Mouse (Mus musculus) spleen, postnatal 10 days (tissue): ENCODE measurements around the gene Trim72.
"Not testable (repeated sequence)": the region's sequence is repeated elsewhere in the genome, so short reads cannot be mapped to it uniquely, and the experiment has no call there.

Source experiments
- DNase-seq, 2 experiments: peaks; one replicate each; pipeline ENCODE4 v3.0.0; 2021 to 2022; ENCODE audit warnings: low spot score in 2 of 2

Trim72 gene

DNA sequence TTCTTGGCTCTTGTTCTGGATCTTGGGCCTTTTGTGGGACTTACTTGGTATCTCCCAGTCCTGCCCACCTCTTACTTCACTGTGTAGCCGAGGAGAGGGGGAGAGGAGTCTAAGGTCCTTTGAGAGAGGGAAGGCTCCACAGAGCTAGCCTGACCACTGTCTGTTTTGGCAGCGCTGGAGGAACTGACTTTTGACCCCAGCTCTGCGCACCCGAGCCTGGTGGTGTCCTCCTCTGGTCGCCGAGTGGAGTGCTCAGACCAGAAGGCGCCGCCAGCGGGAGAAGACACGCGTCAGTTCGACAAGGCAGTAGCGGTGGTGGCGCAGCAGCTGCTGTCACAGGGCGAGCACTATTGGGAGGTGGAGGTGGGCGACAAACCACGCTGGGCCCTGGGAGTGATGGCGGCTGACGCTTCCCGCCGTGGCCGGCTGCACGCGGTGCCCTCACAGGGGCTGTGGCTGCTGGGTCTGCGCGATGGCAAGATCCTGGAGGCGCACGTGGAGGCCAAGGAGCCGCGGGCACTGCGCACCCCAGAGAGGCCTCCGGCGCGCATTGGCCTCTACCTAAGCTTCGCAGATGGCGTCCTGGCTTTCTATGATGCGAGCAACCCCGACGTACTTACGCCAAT lies 6.1 kb downstream of the Trim72 start:
- no peak for DNase-seq

DNA sequence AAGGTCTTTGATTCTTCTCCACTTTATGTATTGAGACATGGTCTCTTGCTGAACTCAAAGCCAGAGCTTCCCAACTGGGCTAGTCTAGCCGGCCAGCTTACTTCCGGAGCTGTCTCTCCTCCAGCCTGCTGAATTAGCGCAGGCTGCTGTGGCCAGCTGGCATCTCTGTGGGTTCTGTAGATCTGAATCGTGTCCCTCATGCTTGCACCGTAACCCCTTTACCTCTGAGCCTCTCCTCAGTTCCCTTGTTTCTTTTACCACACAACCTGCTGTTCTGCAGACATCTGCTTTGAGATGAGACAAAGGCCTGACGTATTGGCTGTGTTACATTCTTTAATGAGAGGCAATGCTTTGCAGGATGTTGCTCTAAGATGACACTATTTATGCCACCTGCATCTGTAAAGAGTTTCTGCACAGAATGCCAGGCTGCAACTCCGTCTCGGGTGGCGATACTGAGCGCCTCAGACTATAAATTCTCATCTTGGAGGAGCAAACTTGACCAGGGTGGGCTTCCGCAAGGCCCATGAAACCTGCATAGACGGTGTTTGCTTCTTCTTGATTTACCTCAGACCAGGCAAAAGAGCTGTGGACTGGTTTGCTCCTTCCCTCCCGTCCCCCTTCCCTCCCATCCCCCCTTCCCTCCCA lies 8.5 kb downstream of the Trim72 start:
- DNase-seq: no peak

DNA sequence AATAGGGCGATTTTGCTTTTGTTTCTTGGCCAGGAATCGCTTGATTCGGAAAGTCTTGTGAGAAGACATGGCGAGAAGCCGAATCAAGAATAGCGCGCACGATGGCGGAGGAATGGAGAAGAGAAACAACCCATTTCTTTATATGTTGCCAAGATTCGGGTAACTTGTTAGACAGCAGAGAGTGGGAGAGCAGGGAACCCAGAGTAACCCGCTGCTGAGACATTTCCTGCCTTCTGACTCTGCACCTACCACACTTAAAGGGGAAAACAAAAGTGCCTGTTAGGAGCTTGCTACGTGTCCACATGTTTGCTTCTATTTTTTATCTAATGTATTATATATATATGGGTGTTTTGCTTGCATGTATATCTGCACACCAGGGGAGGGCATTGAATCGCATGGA lies 9.4 kb downstream of the Trim72 start:
- no peak for DNase-seq

DNA sequence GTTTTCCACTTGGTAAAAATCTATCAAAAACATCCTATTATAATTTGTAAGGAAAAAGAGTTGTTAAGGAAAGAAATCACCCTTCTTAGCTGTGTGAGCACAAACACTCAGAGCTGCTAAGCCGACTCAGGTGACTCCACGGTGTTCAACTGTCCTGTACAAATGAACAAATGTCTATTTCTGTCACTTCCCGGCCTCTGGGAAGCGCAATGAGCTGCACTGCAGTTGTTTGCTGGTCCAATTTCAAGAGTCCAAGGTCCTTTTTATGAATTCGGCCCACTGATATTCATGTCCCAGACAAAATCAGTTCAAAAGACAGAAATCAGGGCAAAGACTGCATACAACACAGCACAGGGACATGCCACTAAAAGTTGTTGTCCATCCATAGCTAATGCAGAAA lies 12.4 kb downstream of the Trim72 start:
- not testable (repeated sequence) for DNase-seq

DNA sequence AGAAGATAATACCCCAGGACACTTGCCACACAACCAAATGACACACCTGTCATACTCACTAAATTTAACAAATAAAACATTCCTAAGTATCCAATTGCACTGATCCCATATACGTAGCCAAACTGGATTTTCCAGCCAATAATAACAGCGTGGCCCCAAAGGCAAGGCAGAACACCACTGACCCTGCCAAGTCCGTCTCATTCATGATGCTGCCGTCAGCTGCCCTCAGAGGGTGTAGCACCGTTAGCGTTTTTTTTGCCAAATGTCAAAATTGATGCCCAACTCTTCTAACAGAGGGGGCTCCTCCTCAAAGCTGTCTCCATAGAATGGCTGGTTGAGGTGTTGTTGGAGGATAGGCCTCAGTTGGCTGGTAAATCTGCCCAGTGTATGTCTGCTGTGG lies 12.9 kb downstream of the Trim72 start:
- no peak for DNase-seq

DNA sequence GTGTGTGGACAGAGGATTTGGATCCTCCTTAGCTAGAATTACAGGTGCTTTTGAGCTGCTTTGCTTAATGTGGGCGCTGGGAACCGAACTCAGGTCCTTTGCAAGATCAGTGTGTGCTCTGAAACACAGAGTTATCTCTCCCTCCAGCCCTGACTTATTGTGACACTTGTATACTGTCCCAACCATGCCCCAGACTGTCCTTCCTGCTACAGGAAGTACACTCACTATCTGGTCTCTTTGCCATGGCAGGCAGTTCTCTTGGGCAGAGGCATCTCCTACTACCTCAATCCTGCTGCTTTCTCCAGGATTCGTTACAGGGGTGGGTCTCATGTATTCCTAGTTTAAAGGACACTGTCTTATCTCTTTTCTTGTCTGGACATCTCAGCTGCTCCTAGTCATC lies 14.5 kb downstream of the Trim72 start:
- DNase-seq: no peak

DNA sequence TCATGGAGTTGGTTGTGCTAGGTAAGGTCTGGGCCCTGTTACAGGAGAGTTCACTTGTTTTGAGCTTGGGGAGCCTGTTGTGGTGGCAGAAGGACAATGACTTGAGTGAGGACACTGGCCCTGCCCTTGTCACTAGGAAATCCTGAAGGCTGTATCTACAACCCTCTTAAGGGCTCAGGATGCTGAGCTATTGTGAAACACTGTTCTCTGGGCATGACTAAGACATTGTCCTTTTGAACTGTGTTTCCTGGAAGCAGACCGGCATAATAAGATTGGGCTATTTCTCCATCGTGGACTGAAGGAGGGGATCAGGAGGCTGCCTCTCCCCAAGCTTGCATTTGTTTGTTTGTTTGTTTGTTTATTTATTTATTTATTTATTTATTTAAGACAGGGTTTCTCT lies 15.4 kb downstream of the Trim72 start:
- no peak for DNase-seq

DNA sequence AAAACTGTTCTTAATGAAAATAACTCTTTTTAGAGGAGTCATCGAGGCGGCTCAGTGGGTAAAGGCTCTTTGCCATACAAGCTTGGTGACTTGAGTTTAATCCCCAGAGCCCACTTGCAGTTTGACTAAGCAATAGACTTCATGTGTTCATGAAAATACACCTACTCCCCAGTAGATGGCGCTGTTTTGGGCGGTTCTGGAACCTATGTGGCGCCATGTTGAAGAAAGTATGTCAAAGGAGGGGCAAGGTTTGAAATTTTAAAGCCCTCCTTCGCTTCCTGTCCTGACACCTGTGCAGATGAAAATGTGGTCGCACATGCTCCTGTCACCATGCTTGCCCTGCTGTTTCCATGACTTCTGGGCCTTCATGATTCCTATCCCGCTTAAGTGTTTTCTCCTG lies 19.2 kb downstream of the Trim72 start:
- DNase-seq: peak in 1 of 2 experiments; percentile 43

DNA sequence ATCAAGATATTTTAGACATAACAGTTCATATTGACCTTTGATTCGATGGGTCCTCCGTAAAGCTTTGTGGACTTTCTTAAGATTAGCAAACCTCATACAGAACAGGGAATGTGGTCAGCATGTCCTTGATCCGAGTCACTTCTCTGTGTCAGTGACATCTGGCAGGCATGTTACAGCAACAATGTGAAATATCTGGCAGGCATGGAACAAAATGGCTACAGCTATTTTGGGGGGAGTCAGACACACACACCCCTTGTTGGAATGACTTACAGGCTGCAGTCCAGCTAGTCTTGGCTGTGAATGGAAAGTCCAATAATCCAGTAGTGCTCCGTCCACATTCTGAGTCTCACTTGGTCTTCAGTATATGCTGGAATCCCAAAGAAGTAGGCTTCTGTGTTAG lies 19.8 kb downstream of the Trim72 start:
- DNase-seq: no peak

DNA sequence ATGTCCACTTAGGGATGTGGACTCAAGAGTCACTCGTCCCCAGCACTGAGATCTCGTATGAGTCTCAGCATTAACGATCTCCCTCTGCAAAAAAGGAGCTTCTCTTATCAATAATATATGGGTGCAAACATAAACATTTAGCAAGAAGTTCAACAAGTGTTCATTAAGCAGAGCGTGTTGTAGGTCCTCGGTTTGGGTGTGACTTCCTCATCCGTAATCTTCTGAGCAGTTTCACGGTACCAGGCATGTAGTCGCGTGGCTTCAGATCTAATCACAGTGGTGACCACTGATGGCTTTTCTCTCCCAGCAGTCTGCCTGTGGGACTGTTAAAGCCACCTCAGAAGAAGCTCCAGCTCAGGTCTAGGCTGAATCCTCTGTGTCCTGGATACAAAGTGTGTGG lies 20.6 kb downstream of the Trim72 start:
- no peak for DNase-seq

DNA sequence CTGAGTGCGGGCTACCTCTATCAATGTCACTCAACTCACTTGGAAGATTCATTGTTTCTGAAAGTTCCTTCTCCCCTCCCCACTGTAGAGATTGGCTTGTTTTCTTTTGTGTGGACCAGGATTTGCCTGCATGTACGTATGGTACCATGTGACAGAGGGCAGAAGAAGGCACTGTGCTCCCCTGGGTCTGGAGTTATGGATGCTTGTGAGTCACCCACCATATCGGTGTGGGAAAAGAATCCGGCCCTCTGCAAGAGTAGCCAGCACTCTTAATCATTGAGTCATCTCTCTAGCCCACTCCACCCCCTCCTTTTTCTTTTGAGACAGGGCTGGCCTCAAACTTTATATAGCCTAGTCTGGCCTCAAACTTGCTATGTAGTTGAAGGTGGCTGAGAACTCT lies 21.2 kb downstream of the Trim72 start:
- DNase-seq: no peak

DNA sequence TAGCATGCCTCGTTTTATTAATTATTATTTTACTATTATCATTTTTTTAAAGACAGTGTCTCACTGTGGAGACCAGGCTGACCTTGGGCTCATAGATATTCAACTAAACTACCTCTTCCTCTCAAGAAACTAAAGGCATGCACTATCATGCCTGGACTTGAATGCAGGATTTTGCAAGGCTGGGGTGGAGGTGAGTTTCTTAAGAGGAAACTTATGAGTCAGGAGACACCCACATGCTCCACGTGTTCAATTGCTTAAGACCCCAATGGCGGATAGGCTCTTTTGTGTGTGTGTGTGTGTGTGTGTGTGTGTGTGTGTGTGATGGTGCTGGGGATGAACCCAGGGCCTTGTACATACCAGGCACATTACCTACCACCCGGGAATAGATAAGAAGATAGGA lies 21.6 kb downstream of the Trim72 start:
- DNase-seq: no peak

DNA sequence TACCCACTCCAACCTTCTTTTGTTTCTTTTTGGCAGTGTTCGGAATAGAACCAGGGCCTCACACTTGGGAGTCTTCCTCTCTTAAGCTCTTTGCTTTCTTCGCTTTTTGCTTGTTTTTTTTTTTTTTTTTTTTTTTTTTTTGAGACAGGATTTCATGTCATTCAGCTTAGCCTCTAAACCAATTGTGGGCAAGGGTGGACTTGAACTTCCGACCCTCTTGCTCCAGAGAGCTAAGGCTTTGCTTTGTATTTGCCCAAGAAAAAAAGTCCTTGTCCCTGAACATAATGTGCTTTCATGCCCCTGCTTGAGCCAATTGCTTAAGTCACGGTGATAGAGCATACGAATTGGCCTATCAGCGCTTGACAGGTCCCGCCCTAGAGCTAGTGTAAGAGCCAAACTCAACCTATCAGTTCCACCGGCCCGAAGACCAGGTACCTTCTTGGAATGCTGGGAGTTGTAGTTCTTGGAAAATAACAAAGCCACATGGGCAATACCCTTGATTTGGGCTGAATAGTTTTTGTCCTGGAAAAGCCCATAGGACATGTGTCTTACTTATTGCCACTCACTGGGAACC lies 27.7 kb downstream of the Trim72 start:
- no peak for DNase-seq

DNA sequence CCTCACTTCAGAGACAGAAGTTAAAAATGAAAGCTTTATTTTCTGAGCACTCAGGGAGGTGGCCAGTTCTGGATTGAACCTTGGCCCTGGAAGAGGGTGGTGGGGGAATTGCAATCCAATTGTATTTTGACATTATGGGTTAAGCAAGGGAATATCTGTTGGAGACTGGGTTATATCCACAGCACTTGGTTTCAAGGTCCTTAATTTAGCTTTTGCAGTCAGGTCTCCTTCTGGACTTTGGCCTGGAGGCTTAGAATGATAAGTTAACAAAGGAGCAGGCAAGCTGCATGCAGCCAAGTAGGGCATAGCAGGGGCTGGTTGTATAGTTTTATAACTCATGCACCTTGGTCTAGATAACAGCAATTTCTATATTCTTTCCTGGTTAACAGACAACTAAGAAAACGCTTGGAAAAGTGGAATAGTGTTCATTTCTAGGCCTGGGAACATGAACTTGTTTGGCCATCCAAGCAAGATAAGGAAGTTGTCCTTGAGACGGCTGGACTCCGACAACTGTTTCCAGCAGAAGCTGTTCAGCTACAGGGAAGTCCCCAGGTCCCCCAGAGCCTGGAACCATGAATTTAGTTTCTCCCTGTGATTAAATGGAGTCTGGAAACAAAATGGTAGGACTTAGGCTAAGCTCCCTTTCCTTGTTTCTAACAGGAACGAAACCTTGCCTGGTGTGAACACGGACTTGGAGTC lies 28.7 kb downstream of the Trim72 start:
- DNase-seq: no peak

DNA sequence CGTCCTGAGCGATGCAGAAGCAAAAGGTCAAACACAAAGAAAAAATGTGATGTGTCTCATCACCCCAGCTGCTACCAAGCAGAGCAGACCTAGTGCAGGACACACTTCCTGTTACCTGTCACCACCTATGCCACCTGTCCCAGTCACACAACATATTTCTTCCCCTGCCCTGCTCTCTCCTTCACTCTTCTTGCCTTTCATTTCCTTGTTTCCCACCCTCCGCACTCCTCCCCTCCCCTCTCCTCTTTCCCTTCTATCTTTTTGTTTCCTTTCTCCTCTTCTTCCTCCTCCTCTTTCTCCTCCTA lies 29.2 kb downstream of the Trim72 start:
- no peak for DNase-seq

DNA sequence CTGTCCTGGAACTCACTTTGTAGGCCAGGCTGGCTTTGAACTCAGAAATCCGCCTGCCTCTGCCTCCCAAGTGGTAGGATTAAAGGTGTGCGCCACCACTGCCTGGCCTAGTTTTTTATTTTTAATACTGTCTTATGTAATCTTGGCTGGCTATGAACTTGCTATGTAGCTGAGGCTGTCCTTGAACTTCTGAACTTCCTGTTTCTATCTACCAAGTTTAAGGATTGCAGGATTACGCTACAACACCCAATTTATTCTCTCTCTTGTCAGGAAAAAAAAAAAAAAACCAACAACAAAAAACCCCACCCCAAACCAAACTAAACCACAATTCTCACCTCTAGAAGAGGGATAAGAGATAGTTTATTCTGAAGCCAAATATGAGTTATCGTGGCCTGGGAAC lies 29.9 kb downstream of the Trim72 start:
- DNase-seq: no peak

DNA sequence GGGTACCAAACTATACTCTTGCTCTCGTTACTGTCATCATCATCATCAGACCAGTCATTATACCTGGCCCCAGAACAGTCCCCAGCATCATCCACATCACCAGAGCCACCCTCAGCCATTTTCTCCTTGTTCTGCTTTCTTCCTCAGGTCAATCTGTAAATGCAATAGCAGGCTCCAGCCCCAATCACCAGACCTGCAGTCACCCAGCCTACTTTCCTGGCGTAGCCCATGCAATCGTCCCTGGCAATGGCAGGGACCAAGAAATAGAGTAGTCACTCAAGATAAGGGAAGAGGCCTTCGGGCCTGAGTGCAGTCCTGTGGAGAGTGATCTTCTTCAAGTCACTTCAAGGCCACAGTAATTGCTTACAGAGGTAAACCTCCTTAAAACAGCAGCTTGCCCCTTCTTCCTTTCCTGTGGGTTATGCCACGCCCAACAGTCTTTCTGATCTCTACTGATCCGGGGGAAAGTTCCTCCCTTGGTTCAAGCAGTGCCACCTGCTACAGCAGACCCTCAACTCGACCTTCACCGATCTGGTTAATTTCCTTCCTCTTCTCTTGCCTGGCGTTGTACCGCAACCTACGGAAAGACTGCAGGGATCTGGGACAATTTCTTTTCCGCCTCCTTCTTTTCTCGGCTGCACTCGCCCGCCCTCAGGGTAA lies 38.5 kb downstream of the Trim72 start:
- not testable (repeated sequence) for DNase-seq

DNA sequence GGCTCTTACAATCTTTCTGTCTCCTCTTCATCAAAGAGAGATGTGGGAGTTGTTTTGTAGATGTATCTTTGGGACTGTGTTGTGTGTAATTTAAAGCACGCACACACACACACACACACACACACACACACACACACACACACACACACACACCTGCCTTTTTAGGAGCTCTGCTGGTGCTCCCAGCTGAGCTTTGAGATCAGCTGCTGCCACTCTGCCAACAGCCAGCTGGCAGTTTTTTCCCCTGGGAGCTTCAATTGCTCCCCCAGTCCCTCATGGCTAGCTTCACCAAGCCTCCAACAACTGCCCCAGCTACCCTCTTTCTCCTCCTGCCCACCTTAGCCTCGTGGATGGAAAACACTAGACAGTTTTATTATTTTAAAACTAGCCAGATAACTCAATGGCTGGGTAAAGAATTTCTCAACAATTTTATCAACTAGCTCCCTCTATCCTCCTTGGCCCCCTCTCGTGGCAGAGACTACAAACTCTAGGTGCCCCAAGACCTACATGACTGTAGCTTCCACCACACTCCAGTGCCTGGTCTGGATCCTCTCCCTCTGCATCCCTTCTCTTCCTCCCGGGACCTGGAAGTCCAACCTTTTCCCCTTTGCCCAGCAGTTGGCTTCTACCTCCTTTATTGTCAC lies 40.5 kb downstream of the Trim72 start:
- DNase-seq: peak in 1 of 2 experiments; percentile 55

DNA sequence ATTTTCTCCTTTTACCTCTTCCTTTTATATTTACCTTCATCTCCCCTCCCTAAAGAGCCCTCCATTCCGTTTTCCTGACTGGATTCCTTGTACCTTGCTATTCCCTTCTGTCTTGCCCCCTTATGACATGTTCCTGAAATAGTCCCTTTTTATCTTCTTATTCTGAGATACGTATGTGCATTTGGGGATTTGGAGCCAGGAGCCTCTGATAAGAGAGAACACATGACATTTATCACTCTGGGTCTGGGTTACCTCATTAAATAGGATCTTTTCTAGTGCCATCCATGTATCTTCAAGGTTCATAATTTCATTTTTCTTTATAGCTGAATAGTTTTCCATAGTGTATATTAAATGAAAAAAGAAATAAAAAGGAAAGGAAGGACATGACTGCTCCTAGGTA lies 41.9 kb downstream of the Trim72 start:
- DNase-seq: no peak

DNA sequence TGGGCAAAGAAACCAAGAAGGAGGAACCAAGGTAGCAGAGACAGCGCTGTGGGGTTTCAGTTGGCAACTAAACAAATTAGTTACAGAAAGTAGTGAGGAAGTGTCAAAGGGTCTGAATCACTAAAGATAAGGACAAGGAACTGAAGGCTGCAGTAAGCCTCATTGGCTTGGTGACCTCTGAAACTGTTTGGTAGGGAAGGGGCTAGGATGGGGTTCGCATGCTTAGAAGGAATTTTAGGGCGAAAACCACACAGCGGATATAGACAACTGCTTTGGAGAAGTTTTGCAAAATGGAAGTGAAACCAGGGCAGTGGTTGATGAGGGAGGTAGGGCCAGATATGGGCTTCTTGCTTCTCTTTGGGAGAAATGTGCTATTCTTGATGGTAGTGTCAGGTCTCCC lies 45.1 kb downstream of the Trim72 start:
- DNase-seq: no peak

DNA sequence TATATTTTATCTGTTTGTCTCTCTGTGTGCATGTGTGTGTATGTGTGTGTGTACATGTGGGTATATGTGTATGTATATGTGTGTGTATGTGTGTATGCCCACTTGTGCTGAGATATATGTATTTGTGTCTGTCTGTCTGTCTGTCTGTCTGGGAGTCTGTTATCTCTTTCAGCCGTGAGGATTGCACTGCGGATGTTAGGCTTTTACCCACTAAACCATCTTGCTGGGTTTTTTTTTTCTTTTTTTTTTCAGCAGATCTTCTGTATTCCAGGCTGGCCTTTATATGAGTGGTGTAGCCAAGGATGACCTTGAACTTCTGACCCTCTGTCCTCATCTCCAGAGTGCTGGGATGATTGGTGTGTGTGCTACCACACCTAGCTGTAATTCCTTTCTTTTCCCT lies 45.5 kb downstream of the Trim72 start:
- DNase-seq: no peak

DNA sequence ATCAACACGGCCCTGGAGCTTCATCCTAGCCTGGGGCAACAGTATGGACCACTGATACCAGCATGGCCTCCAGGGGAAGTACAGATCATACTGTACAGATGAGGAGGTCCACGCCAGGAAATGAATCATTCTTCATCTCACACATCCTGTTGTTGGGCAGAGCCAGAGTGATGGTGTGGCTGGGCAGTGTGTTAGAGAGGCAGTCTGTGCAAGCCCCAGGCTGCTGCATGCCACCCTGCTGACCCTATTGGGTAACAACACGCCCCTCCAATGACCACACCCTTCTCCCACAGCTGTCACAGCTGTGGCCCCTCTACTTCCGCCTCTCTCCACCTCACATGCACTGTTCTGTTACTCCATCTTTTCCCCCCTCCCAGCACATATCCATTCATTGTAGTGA lies 47.0 kb downstream of the Trim72 start:
- DNase-seq: peak in 1 of 2 experiments; percentile 40
